Mouse (Mus musculus) liver, postnatal 0 days (tissue): ENCODE measurements at regions not wholly inside any gene's neighbourhood (a gene's known extent, or its start where the extent isn't known, plus 50 kb on each side); places are given as distances from the start of the nearest gene placed in this dataset.

ENCODE experiments used
- ATAC-seq: fragments of 200-750 bp; cut with Nextera tagmentation; 2 replicates; pipeline ENCODE4 v1.8.0; 2017; ENCODE audit warnings: mild to moderate bottlenecking, moderate library complexity
- DNase-seq: peaks from one replicate; pipeline ENCODE4 v3.0.0-alpha.2; 2016
- H3K27ac ChIP-seq: fragments of 300-500 bp; sonication (generic); 2 replicates; pipeline ENCODE4 v1.5.1; 2014; ENCODE audit warnings: antibody characterized with exemption, moderate library complexity, mild to moderate bottlenecking, low read depth
- H3K27me3 ChIP-seq: fragments of 300-500 bp; sonication (generic); 2 replicates; pipeline ENCODE4 v1.6.1; 2014; ENCODE audit warnings: low read length, control low read depth, mixed read lengths; ENCODE audit not compliant: insufficient read depth
- H3K36me3 ChIP-seq: fragments of 300-500 bp; sonication (generic); replicated peaks from 2 replicates; pipeline ENCODE4 v1.6.1; 2014; ENCODE audit warnings: mild to moderate bottlenecking, control low read depth, low read length, moderate library complexity, mixed read lengths; ENCODE audit not compliant: insufficient read depth
- H3K4me1 ChIP-seq: fragments of 300-500 bp; sonication (generic); 2 replicates; pipeline ENCODE4 v1.6.1; 2014; ENCODE audit warnings: antibody characterized with exemption, mild to moderate bottlenecking, control low read depth; ENCODE audit not compliant: insufficient read depth
- H3K4me2 ChIP-seq: fragments of 300-500 bp; sonication (generic); 2 replicates; pipeline ENCODE4 v1.6.1; 2014; ENCODE audit warnings: low read depth, mild to moderate bottlenecking, low read length, moderate library complexity, mixed read lengths
- H3K4me3 ChIP-seq: fragments of 300-500 bp; sonication (generic); 2 replicates; pipeline ENCODE4 v1.5.1; 2014; ENCODE audit warnings: low read depth, low read length
- H3K9ac ChIP-seq: fragments of 300-500 bp; sonication (generic); replicated peaks from 2 replicates; pipeline ENCODE4 v1.6.1; 2014; ENCODE audit warnings: mild to moderate bottlenecking, moderate library complexity
- H3K9me3 ChIP-seq: fragments of 300-500 bp; sonication (generic); 2 replicates; pipeline ENCODE4 v1.6.1; 2016; ENCODE audit warnings: mild to moderate bottlenecking, control low read depth, low read length, mixed read lengths
- CTCF ChIP-seq: sonication (generic); IDR thresholded peaks from 2 replicates; pipeline ENCODE4 v1.5.1; 2016; ENCODE audit warnings: antibody characterized with exemption, low read depth
- EP300 ChIP-seq: IDR thresholded peaks from 2 replicates; pipeline ENCODE4 v1.6.1; 2016; ENCODE audit warnings: antibody characterized with exemption, low read depth, mild to moderate bottlenecking
- WGBS: fragments of 180-500 bp; shearing (Covaris S2); extraction: QIAGEN DNeasy Blood & Tissue Kit; methylation state at CpG from one replicate; pipeline ENCODE4 v1.1.7; 2014; ENCODE audit not compliant: insufficient replicate concordance; 5-methylcytosine and 5-hydroxymethylcytosine counted together

- no peaks in the 10 kb centered on the region for H3K36me3 ChIP-seq
- H3K4me3 ChIP-seq, result no peak overlapping the region
- no peak overlapping the region for H3K4me2 ChIP-seq
- no peak overlapping the region for H3K27ac ChIP-seq
- H3K9ac ChIP-seq, result no peak overlapping the region
- TF ChIP-seq CTCF, result no peak
- no peak for TF ChIP-seq EP300
- peaks cover 4% of the 10 kb centered on the region; the same call in 1 of the 2 replicates for H3K9me3 ChIP-seq
- 62% methylated on average over 3 of the region's 3 CpGs for WGBS
- H3K4me1 ChIP-seq, result no peaks in the 10 kb centered on the region
- H3K27me3 ChIP-seq, result no peaks in the 10 kb centered on the region
- DNase-seq (no peak), ATAC-seq (no peak)
Measured at GRCm38 (mm10) chr7:39804276-39804675, 286.7 kb downstream of the Zfp619 start.

- no peak for DNase-seq
- Histone ChIP-seq H3K4me2 (no peak overlapping the region), H3K27ac (no peak overlapping the region), H3K4me3 (no peak overlapping the region), H3K9me3 (no peaks in the 10 kb centered on the region), H3K4me1 (no peaks in the 10 kb centered on the region), H3K9ac (no peak overlapping the region), H3K36me3 (no peaks in the 10 kb centered on the region), H3K27me3 (no peaks in the 10 kb centered on the region)
- WGBS, result 52% methylated on average over 3 of the region's 3 CpGs
- TF ChIP-seq EP300, result no peak
- TF ChIP-seq CTCF, result no peak
- ATAC-seq, result no peak
Measured at GRCm38 (mm10) chr7:39818036-39818435, 300.5 kb downstream of the Zfp619 start.

GRCm38 (mm10) chr7:39822550-39823178, 305.1 kb downstream of the Zfp619 start:
- 77% methylated on average over 4 of the region's 4 CpGs for WGBS
- Histone ChIP-seq H3K36me3 (no peaks in the 10 kb centered on the region), H3K27ac (no peak overlapping the region), H3K9ac (no peak overlapping the region), H3K4me1 (no peaks in the 10 kb centered on the region), H3K4me2 (no peak overlapping the region), H3K4me3 (no peak overlapping the region), H3K27me3 (no peaks in the 10 kb centered on the region), H3K9me3 (no peaks in the 10 kb centered on the region)
- DNase-seq (no peak), ATAC-seq (no peak)
- TF ChIP-seq EP300 (no peak), CTCF (no peak)

- whole genome bisulfite sequencing, result 57% methylated on average over 6 of the region's 6 CpGs
- no peak for ATAC-seq
- no peaks in the 10 kb centered on the region for H3K9me3 ChIP-seq
Measured at GRCm38 (mm10) chr7:39828378-39828777, 310.8 kb downstream of the Zfp619 start.

GRCm38 (mm10) chr7:39830831-39831230, 313.3 kb downstream of the Zfp619 start:
- Histone ChIP-seq H3K27me3 (no peaks in the 10 kb centered on the region), H3K36me3 (no peaks in the 10 kb centered on the region), H3K9me3 (no peaks in the 10 kb centered on the region), H3K4me1 (no peaks in the 10 kb centered on the region), H3K4me3 (no peak overlapping the region), H3K9ac (no peak overlapping the region), H3K4me2 (no peak overlapping the region), H3K27ac (no peak overlapping the region)
- ATAC-seq, result no peak
- no peak for DNase-seq
- WGBS, result 49% methylated on average over 2 of the region's 2 CpGs
- TF ChIP-seq CTCF (no peak), EP300 (no peak)

More at GRCm38 (mm10) chr7:39828378-39828777, 310.8 kb downstream of the Zfp619 start:
- TF ChIP-seq CTCF (no peak), EP300 (no peak)
- Histone ChIP-seq H3K27ac (no peak overlapping the region), H3K36me3 (no peaks in the 10 kb centered on the region), H3K4me3 (no peak overlapping the region), H3K27me3 (no peaks in the 10 kb centered on the region), H3K4me1 (no peaks in the 10 kb centered on the region), H3K4me2 (no peak overlapping the region), H3K9ac (no peak overlapping the region)
- no peak for DNase-seq

GRCm38 (mm10) chr7:39841988-39842387, 324.4 kb downstream of the Zfp619 start:
- no peak overlapping the region for H3K9ac ChIP-seq
- H3K4me3 ChIP-seq, result no peak overlapping the region
- H3K27me3 ChIP-seq, result no peaks in the 10 kb centered on the region
- TF ChIP-seq EP300 (no peak), CTCF (no peak)
- 65% methylated on average over 3 of the region's 3 CpGs for WGBS
- ATAC-seq (no peak), DNase-seq (no peak)
- no peaks in the 10 kb centered on the region for H3K36me3 ChIP-seq
- no peaks in the 10 kb centered on the region for H3K4me1 ChIP-seq
- H3K27ac ChIP-seq, result no peak overlapping the region
- no peak overlapping the region for H3K4me2 ChIP-seq
- no peaks in the 10 kb centered on the region for H3K9me3 ChIP-seq
